Mouse (Mus musculus) T-cell, adult 66 days (primary cell): Measurements from ENCODE around the gene Ube2j2. TPM values are rescaled to one million over a fixed set of nuclear protein-coding genes. Genes with fewer than 3 reads are reported as not detected.

ENCODE experiments used
- total RNA-seq, 2 experiments: library from RNA; stranded (reverse); gene quantifications; 3 replicates in 1 of 2; 4 replicates in 1 of 2; pipeline ENCODE4 v1.2.4; 2023

Gene Ube2j2
- total RNA-seq = 100 to 1,000 TPM; 121 to 130 TPM

DNA sequence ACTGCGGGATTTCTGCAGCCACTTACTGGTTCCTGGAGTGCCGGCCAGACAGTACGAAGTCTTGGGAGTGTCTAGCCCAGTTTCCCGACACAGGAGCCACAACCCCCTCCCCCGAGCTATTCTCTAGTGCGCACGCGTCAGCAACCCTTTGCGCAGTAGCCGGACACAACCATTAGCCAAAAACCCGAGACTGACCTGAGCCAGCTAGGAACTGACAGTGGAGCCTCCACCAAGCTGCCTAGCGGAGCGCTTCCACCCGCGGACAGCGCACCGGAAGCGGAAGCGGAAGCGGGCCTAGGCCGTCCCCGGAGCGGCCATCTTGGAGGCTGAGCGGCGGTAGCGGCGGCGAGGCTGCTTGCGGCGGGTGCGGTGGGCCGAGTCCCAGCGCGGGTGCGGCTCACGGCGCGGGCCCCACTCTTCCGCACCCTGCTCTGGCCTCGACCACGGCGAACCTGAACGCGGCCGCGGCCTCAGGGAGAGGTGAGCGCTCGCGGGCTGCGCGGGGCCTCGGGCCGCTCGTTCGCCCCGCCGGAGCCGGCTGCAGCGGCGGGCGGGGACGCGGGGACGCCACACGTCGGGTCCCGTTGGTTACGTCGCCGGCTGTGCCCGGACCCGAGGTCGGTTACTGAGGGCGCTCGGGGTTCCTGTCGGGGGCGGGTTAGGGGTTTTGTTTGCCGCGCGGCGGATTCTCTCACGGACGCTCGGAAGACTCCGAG is at the start of gene Ube2j2:
Gene Ube2j2 (plus strand): TSS at position 298 of the 716 bp plus-strand sequence.

DNA sequence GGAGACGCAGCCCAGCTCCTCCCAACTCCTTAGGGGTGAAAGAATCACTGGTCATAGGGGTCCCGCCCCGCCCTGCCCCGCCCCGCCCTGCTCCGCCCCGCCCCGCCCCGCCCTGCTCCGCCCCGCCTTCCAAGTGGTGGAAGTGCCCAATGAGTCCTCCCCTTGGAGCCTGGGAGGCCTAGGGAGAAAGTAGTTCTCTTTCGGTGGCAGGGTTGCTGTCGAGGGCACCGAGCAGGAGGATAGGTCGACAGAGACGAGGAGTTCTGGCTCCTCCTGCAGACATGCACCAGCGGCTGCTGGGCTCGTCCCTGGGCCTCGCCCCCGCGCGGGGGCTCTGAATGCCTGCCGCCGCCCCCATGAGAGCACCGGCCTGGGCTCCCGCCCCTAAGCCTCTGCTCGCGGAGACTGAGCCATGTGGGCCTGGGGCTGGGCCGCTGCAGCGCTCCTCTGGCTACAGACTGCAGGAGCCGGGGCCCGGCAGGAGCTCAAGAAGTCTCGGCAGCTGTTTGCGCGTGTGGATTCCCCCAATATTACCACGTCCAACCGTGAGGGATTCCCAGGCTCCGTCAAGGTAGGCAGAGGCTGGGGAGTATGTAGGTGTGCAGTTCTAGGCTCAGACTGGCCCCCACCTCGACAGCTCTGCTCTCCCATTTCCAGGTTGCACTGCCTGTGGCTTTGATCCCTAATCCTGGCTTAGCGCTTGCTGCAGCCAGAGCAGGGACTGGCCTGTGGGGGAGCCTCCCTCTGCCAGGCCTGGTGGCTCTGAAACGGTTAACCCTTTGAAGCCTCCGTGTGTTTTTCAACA is 18.7 kb downstream of the Ube2j2 start, which contains the start of gene C1qtnf12:
Gene C1qtnf12 (plus strand): TSS at position 152 of the 805 bp plus-strand sequence.

DNA sequence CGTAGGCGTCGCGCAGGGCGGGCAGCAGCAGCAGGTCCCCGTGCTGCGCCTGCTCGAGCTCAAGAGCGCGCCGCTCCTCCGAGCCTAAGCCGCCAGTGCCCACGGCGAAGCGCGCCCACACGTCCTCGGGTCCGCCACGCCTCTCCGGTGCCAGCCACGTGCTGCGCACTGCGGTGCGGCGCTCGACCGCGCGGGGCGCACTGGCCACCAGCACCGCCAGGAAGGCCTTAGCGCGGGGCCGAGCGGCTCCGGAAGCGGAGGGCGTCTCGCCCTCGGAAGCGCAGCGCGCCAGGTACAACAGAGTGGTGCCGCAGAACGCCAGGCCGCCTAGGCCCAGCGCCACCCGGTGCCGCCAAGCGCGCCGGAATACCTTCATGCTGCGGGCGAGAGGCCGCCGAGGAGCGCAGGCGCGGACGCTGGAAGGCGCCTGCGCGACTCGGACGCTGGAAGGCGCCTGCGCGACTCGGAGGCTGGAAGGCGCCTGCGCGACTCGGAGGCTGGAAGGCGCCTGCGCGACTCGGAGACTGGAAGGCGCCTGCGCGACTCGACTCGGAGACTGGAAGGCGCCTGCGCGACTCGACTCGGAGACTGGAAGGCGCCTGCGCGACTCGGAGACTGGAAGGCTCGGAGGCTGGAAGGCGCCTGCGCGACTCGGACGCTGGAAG is 48.7 kb downstream of the Ube2j2 start, which contains the start of the genes B3galt6 and Sdf4:
Gene B3galt6 (minus strand): TSS at position 409 of the 665 bp plus-strand sequence.
Gene Sdf4 (plus strand): TSS at position 632 of the 665 bp plus-strand sequence.

Other genes with a start within 250 kb of the Ube2j2 start
- gene Fndc10, start 249.5 kb upstream of the Ube2j2 start, total RNA-seq = 1 to 10 TPM; 8.1 to 9.0 TPM
- 10 to 100 TPM; 85.5 to 85.9 TPM for gene Ssu72, start 239.0 kb upstream of the Ube2j2 start, total RNA-seq
- gene Tmem240, start 209.0 kb upstream of the Ube2j2 start, total RNA-seq = 1 to 10 TPM; 1.1 to 1.4 TPM
- 10 to 100 TPM; 54.6 to 56.0 TPM for gene Atad3a, start 182.7 kb upstream of the Ube2j2 start, total RNA-seq
- not detected for gene Vwa1, start 169.1 kb upstream of the Ube2j2 start, total RNA-seq
- not detected for gene Tmem88b, start 158.0 kb upstream of the Ube2j2 start, total RNA-seq
- gene Ankrd65, start 153.4 kb upstream of the Ube2j2 start, total RNA-seq = not detected
- gene Mrpl20, start 141.0 kb upstream of the Ube2j2 start, total RNA-seq = 10 to 100 TPM; 46.5 to 54.4 TPM
- gene Ccnl2, start 131.3 kb upstream of the Ube2j2 start, total RNA-seq = 100 to 1,000 TPM; 225 to 247 TPM
- 10 to 100 TPM; 85.7 to 88.9 TPM for gene Aurkaip1, start 112.6 kb upstream of the Ube2j2 start, total RNA-seq
- 1 to 10 TPM; 4.2 to 5.4 TPM for gene Mxra8, start 104.2 kb upstream of the Ube2j2 start, total RNA-seq
- gene Dvl1, start 96.4 kb upstream of the Ube2j2 start, total RNA-seq = 10 to 100 TPM; 75.5 to 75.8 TPM
- gene Tas1r3, start 80.5 kb upstream of the Ube2j2 start, total RNA-seq = 1 to 10 TPM; 2.7 to 2.8 TPM
- gene Cptp, start 74.4 kb upstream of the Ube2j2 start, total RNA-seq = 10 to 100 TPM; 11.5 to 12.6 TPM
- 10 to 100 TPM; 62.8 to 66.9 TPM for gene Ints11, start 74.3 kb upstream of the Ube2j2 start, total RNA-seq
- gene Pusl1, start 52.0 kb upstream of the Ube2j2 start, total RNA-seq = 10 to 100 TPM; 35.4 to 47.7 TPM
- gene Acap3, start 52.0 kb upstream of the Ube2j2 start, total RNA-seq = 10 to 100 TPM; 58.7 to 66.4 TPM
- gene C1qtnf12, start 18.5 kb downstream of the Ube2j2 start, total RNA-seq = 1 to 10 TPM; 6.3 to 7.8 TPM
- 1 to 10 TPM; 3.8 to 4.4 TPM for gene B3galt6, start 48.8 kb downstream of the Ube2j2 start, total RNA-seq
- 100 to 1,000 TPM; 204 to 233 TPM for gene Sdf4, start 49.0 kb downstream of the Ube2j2 start, total RNA-seq
- 10 to 100 TPM; 25.0 to 30.6 TPM for gene Tnfrsf4, start 70.0 kb downstream of the Ube2j2 start, total RNA-seq
- gene Tnfrsf18, start 82.3 kb downstream of the Ube2j2 start, total RNA-seq = 10 to 100 TPM; 45.0 to 65.5 TPM
- not detected for gene Ttll10, start 115.6 kb downstream of the Ube2j2 start, total RNA-seq
- 10 to 100 TPM; 41.6 to 44.0 TPM for gene 9430015G10Rik, start 166.2 kb downstream of the Ube2j2 start, total RNA-seq
- 1 to 10 TPM; 1.5 TPM for gene Rnf223, start 186.7 kb downstream of the Ube2j2 start, total RNA-seq